Mouse (Mus musculus) E14TG2a.4 (cell line): ENCODE results near the gene Plpp7.

ENCODE experiments used
- CTCF ChIP-seq: conservative IDR thresholded peaks from 2 replicates; pipeline ENCODE4 v1.5.1; 2014; ENCODE audit warnings: low read length
- NANOG ChIP-seq: IDR thresholded peaks from 2 replicates; pipeline ENCODE4 v1.6.1; 2014; ENCODE audit warnings: borderline replicate concordance, low read length, mixed read lengths
- POU5F1 ChIP-seq: IDR thresholded peaks from 2 replicates; pipeline ENCODE4 v1.6.1; 2014; ENCODE audit warnings: low read length, borderline replicate concordance

DNA sequence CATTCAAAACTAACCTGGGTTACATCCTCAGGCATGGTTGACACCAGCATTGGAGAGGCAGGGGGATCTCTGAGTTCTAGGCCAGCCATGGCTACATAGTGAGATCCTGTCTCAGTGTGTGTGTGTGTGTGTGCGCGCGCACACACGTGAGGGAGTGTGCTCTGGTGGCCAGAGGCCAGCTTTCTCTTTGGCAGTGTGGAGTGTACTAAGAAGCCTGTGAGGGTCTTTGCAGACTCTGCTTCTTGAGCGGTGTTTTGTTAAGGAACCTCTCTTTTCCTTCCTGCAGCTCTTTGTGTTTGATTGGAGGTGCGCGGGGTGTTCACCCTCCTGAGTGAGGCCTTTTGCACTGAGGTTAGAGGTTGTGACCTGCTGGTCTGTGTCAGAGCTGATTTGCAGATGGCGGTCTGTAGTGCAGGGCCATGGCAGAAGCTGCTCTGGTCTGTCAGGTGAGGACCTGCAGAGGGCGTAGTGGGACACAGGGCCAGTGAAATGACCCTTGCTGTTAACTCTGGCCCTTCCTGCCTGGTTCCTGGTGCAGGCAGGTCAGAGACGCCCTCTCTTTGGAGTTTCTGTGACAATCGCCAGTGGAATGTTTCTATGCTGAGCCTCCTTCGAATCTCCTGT, 63.4 kb downstream of the Plpp7 start:
- TF ChIP-seq CTCF (peak; percentile 18; the same call in 1 of the 2 replicates), NANOG (no peak), POU5F1 (no peak)
